Mouse (Mus musculus) 3134 (cell line): ENCODE results near the gene Ablim1.

ENCODE experiments used
- DNase-seq: peaks from one replicate; pipeline ENCODE4 v3.0.0-alpha.2; 2011; ENCODE audit warnings: low spot score; ENCODE audit not compliant: insufficient read length; ENCODE audit errors: extremely low read depth

The Ablim1 gene

DNA sequence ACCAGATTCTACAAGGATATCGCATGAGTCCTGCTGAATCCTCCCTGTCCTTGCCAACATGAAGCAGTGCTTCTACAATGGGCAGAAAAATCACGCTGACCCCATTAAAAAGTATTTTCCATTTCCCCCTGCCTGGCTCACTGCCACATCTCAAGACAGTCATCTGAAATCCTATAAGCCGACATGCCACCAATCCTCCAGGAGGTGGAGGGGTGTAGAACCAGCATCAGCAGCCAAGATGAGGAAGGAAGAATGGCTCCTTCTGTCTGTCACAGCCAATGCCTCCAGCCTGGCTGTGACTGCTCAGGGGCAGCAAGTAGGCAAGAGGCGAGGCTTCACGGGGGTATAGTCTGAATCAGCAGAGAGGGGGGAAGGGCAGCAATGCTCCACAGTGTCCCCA lies 47.2 kb downstream of the Ablim1 start:
- no peak for DNase-seq

DNA sequence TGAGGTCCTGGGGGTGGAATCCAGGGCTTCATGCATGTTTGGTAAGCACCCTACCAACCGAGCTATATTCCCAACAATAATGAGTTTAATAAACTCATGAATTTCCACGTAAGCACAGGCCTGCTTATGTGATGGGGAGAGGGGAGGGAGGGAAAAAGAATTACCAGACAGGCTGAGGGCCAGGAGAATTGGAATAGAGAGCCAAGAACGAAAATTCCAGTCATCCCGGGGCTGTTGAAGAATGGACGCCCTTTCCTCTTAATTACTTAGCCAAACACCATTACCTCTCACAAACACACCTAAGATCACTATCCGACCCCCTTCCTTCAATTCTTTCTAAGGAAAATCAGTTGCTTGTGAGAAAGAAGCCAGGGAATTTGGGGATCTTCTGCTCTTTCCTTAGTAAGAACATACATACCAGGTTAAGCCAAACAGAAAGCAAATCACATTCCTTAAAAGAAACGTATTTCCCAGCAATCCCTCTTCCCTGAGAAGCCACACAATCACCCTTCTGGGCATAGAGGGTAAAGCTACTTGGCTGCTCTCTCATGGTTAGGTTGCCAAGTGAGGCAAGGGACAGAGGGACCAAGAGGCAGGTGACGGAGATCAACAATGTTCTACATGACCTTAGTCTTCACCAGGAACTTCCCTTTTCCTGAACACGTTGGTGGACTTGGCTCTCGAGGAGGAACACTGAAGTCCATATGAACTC lies 48.2 kb downstream of the Ablim1 start:
- DNase-seq: no peak

DNA sequence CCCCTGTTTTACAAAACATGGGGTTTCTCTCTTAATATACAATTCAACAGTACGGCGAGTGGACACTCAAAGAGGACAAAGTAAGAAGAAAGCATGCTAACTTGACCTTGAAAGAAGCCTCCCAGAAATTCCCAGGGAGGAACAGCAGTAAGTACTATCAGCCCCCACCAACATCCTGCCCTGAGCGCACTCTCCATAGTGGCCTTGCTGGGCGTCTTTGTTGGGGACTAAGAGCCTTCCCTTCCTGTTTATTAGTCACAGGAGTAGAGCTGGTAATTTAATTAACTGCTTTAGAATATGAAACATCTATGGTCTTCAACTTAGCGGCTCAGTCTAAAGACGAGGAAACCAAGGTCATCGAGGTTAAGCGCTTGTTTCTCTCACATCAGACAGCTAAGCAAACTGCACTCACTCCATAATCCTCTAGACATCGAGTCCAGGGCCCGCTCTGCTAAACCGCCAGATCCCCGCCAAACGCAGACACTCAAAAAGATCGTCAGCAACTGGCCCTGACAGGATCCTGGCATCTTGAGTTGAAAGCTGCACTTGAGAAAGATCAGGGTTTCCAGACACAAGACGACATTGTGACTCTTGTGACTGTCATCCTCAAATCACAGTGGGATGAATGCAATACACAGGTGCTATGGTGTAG lies 50.3 kb downstream of the Ablim1 start:
- DNase-seq: no peak

DNA sequence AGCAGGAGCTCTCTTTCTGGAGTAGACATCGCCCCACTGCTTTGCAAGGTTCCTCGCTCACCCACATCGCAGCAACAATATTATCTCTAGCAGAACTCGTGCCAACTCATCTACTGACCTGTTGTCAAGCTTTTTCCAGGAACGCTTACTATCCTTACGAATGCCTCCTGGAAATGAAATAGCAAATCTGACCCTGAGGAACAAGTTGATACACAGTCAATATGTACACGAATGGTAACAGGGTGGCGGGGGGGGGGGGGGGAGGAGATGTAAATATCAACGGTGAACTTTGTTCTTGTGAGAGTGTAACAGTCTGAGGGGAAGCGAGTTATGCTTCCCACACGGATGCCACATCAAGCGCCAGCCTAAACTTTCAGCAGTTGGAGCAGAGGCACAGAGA lies 56.9 kb downstream of the Ablim1 start:
- no peak for DNase-seq

DNA sequence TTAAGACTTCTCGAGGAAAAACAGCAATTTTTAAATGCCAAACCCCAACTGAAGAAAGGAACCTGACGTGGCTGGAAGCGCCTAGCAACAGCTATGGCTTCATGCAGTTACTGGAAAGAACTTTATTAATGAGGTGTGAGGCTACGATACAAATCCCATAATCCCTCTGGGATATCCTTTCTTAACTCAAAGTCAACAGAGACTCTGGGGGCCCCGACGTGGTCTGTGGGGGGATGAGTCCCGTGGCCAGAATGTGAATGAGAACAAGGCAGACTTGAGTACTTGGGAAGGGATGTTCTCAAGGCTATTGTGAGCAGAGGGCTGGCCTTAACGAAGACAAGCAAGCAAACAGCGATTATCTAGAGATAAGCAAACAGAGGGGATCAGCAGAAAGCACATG lies 58.1 kb downstream of the Ablim1 start:
- DNase-seq: no peak

DNA sequence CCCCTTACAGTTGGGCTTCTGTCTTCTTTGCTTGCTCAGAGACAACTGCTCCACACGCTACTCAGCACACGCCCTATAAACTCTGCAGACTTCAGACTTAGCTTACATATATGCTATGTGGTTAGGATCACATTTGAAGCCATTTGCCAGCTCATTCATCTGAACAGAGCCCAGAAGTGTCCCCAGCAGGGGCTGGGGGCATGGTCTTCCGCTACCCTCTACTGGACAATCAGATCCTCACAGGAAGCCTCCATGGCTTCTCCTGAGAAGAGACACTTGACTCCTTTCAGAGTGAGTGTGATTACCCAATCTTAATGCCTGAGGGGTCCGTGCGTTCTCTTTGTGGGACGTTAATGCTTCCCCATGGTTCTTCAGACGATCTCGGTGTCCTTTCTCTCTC lies 59.6 kb downstream of the Ablim1 start:
- DNase-seq: peak; percentile 30

DNA sequence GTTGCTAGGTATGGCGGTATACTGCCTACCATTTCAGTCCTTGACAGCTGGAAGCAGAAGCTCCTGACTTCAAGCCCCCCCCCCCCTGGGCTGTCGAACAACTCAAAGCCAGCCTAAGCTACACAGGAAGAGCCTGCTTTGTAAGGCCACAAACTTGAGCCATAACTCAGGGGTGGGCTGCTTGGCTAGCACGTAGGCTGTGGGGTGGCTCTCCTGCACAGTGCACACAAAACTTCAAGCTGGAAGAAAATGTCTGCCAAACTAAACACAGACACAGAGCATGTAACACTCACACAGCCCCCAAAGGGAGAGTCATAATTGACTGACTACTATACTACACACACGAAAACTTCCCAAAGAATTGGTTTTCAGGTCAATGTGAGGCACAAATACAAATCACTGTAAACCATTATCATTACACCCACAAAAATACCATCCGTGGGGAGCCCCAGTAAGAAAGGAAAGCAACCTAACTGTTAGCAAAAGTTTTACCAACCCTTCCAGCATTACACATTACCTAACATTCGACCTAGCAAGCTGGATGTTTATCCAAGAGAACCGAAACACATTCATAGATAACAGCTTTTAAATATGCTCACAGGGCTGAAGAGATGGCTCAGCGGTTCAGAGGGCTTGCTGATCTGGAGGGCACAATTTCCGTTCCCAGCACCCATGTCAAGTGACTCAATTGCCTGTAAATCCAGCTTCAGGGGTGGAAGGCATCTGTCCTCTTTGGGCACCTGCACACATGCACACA lies 61.8 kb downstream of the Ablim1 start:
- no peak for DNase-seq

DNA sequence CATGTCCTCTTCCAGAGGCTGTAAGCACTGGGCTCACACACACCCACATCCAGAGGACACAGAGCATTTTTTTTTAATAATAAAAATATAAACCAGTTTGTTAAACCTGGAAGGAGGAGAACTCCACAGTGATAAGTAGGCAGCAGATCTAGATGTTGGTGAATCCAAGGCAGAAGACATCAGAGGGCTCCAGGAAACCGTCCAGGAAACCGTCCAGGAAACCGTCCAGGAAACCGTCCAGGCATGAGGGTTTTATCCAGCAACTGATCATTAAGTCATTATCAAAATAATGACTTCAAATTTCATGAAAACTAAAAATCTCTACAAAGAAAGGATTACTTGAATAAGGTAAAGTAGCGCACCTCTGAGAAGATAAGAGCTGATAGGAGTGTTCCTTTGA lies 65.9 kb downstream of the Ablim1 start:
- no peak for DNase-seq

DNA sequence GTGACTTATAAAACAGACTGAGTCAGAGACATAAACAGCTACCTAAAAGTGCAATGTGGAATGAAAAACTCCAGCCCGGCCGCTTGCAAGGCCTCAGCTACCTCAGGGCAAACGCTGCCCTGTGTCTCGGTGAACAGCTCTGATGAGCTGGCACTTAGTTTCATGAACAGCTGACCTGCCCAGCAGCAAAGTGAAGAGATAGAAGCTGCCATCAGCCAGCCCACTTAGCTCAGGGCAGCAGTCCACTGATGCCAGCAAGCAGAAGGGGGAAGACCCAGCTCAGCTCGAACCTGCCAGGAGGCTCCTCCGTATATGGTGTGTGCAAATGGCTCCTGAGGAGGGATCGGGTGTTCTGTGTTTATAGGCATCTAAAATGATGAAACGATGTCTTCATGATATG lies 67.5 kb downstream of the Ablim1 start:
- DNase-seq: no peak

DNA sequence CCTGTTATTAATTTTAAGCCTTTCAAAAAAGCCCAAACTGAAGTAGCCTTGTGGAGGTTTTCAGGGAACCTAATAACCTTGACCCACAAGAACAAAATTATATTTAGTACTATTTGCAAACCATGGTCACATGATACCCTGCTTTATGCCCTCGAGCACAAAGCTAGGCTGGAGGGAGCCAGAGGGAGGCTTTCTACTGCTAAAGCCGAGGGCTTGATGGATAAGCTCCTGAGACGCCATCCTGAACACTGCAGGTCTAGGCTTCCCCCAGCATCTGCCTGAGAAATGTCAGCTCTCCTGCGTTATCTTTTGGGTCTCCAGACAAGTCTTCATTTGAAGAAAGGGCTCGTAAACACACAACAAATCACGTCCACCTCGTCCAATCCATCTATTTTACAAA lies 70.4 kb downstream of the Ablim1 start:
- DNase-seq: no peak

DNA sequence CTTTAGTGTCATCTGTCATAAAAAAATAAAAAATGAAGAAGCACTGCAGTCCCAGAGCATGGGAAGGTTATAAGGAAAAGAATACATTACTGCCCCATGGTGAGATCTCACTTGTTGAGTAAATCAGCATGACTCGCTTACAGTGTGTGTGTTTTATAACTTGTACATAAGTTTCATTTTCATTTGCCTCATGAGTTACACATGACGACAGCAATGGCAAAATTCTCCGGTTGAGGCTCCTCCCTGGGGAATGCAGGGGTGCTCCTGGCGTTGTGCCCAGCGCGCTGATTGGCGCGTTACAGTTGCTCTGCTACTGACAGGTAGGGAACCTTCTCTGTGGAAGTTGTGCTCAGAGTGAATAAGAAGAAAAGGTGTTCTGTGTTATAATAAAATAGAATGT lies 71.1 kb downstream of the Ablim1 start:
- peak; percentile 48 for DNase-seq

DNA sequence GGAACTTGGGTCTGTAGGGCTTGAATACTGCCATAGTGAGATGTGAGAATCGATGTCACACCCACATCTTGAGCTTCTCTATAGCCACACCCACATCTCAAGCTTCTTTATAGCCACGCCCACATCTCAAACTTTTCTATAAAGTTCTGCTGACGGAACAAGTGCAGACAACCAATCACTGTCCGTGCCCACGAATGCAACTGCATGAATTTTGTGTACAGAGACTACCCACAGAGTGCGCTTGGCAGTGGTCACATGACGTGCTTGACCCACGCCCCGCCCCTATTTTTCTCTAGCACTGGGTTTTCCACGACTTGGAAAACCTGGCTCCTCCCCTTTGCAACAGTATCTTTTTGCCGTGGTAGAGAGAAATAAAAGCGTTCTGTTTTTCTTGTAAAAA lies 71.5 kb downstream of the Ablim1 start:
- DNase-seq: no peak

DNA sequence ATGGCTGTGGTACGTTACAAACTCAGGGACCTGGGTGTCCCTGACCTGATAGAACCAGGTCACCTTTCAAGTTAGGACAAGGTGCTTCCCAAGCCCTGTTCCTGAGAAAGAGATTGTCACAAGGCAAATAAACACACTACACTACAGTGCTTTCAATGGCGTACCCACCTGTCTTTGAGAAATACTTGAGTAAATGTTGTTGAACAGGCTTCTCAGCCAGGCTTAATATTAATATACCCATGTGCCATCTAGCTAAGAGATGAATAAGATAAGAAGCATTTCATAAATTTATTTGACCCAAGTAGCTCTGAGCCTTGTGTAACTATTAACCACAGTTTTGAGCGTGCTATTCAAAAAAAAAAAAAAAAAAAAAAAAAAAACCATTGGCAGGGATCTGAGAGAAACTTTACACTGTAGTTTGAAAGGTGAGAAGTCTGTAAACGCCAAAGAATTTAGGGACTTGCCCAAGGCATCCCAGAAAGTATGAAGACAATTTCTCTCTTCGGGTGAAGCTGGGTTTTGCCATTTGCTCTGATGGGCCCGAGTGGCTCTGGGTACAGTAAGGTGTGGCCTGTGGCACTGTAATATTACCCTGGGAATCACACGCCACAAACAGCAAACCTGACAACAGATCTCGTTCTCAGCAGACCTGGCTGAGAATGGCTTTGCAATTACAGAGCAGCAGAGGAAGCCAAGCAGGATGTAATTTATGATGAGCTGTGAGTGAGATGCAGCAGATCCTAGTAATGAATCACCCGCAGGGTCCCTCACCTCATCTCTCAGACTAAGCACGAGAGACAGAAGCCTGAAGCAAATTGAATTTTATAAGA lies 73.1 kb downstream of the Ablim1 start:
- DNase-seq: peak; percentile 65

DNA sequence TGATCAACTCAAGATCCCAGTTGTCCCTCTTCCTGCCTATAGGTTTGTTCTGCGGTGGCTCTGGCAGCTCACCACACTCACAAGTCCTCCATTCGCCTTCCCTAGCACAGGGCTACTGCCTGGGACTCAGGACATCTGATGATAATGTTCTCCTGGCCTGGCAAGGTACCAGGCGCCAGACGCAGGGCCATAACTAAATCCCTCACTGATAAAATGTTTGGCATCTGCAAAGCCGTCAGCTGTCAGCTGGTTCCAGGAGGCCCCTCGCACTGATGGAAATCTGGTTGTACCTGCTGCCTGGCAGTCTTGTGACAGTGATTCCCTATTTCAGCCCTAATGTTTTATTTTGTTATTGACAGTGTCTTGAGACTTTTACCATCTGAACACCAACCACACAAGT lies 74.5 kb downstream of the Ablim1 start:
- no peak for DNase-seq

DNA sequence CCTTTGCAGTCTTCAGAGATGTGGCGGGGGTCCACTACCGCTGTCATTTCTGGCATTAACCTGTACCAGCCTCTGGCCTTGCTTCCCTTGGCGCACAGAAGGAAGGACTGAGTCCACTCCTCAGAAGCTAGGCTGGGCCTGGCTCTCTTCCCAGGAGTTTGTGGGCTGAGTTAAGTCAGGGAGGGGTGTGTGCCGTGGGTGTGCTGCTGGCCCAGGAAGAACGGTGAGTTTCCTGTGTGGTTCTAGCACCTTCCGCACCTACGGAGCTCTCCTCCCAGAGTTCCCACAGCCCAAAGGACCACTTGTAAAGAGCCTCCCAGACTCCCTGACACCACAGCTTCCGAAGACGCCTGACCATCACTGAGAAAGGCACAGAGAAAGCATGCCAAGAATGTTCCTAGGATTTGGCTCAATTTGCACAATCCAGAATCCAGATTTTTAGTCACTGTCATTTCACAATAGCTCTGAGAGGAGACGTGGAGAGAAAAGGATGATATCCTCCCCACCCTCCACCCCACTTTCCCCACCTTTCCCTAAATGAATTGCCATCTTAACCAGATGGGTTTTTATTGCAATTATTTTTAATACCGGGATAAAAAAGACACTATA lies 75.4 kb downstream of the Ablim1 start:
- peak; percentile 86 for DNase-seq

DNA sequence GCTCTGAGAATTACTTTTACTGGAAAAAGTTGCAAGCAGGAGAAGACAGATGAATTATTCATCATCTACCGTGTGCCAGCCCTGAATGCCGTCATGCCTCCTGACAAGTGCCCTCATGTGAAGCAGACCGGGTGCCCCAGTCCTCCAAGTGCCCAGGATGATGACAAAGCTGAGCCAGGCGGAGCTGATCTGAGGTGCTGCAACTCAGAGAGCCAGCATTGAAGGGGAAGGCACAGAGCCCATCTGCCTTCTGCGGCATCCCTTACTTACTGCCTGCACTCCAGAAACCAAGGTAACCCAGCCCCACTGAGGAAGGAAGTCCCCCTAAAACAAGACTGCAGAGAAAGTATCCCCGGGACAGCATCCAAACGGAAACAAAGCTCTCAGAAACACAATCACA lies 76.3 kb downstream of the Ablim1 start:
- peak; percentile 73 for DNase-seq

DNA sequence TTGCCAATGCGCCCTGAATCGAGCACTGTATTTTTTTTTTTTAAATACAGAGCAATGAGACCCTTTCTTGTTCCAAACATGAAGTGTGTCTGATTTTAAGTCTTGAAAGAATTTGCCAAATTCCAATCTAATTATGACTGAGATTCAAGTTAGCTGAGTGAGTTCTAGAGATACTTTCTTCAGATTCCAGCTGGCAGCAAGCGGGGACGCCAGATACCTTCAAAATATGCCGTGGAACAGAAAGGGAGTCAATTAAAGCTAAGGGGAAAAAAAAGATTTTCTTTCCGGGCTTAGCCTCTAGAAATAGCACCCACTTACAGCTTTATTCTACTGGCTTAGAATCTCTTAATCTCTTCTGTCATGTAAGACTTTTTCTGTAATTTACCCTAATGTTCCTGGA lies 77.2 kb downstream of the Ablim1 start:
- no peak for DNase-seq

DNA sequence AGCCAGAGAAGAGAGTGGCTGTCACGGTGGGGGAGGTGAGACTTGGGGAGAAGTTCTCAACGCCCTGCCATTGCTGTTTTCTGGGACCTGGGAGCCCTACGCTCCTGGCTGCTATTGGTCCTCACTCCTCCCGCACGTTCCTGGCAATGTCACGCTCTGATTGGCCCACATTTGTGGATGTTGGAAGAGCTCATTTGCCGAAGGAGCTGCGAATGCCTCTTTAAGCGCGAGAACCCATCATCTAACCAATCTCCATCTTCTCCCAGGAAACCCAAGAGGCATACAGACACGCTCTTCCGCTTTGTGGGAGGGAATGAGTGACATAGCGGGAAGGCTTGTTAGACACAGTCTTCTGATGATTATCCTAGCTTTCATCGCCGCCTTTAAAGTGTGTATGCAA lies 78.1 kb downstream of the Ablim1 start:
- DNase-seq: no peak

DNA sequence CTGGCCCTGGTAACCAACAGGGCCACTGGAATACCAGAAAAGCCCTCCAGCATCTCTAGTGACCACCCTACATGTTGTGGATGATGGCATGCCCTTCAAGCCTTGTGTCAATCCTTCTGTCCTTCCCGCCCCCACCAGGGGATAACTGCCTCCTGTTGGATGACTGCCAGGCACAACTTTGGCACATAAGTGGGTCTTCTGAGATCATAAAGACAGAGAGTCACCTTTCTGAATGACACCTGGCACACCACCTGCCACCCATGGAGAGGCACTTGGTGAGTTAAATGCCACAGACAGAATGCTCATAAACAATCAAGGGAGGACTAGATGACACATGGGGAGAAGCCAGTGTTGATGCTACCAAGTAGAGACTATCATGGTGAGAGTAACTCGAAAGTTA lies 78.8 kb downstream of the Ablim1 start:
- DNase-seq: no peak

DNA sequence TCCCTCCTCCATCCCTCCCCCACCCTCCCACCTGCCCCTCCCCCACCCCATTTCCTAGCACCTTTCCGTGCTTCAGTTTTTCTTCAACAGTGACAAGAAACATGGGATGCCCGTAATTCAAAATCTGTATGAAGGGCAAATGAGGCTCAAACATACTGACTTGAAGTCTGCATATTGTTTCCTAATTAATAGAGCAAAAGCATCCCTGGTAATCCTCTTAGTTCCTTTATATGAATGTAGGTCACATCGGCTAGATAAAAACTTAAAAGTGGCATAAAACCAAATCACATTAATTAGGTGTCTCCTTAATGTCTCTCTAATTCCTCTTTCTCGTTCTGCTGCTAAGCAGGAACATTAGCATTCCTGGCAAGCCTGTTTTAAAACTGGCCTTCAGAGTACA lies 83.7 kb downstream of the Ablim1 start:
- DNase-seq: no peak

DNA sequence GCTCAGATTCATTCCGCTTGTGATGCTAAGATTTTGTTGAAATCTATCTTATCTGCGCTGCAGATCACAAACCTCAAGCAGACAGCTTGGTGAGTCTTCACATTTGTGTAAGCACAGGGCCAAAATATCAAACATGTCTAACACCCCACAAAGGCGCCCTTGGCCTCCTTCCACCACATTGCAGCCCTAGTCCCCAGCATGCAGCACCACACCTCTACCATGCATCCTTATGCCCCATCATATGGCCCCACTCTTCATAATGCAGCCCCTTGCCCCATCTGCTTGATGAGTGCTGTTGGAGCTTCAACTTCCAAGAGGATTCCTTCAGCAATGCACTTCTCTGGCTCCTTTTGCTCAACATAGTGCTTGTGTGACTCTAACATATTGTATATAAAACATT lies 85.6 kb downstream of the Ablim1 start:
- no peak for DNase-seq
